Mouse (Mus musculus) midbrain, embryonic 11.5 days (tissue): Measurements from ENCODE around the gene Fdxr. TPM values are rescaled to one million over a fixed set of nuclear protein-coding genes. Genes with fewer than 3 reads are reported as not detected.
A peak's percentile ranks its signal among the peaks of the same experiment; 100 is the strongest.

Source experiments
- ATAC-seq: fragments of 200-750 bp; cut with Nextera tagmentation; 2 replicates; pipeline ENCODE4 v1.8.0; 2017; ENCODE audit warnings: moderate TSS enrichment, moderate library complexity; ENCODE audit not compliant: low FRiP score
- DNase-seq: peaks from one replicate; pipeline ENCODE4 v3.0.0; 2015; ENCODE audit warnings: low spot score; ENCODE audit errors: missing footprints
- H3K27ac ChIP-seq: fragments of 300-500 bp; sonication (generic); 2 replicates; pipeline ENCODE4 v1.5.1; 2014; ENCODE audit warnings: low read depth, low read length
- H3K27me3 ChIP-seq: fragments of 300-500 bp; sonication (generic); 2 replicates; pipeline ENCODE4 v1.6.1; 2014; ENCODE audit warnings: mild to moderate bottlenecking, low read length, moderate library complexity, mixed read lengths; ENCODE audit not compliant: control insufficient read depth, insufficient read depth
- H3K36me3 ChIP-seq: fragments of 300-500 bp; sonication (generic); 2 replicates; pipeline ENCODE4 v1.6.1; 2014; ENCODE audit warnings: mild to moderate bottlenecking, low read length, moderate library complexity, mixed read lengths; ENCODE audit not compliant: control insufficient read depth, insufficient read depth
- H3K4me1 ChIP-seq: fragments of 300-500 bp; sonication (generic); 2 replicates; pipeline ENCODE4 v1.6.1; 2014; ENCODE audit warnings: low read length; ENCODE audit not compliant: control insufficient read depth, insufficient read depth
- H3K4me2 ChIP-seq: fragments of 300-500 bp; sonication (generic); 2 replicates; pipeline ENCODE4 v1.6.1; 2014; ENCODE audit warnings: mild to moderate bottlenecking, moderate library complexity
- H3K4me3 ChIP-seq: fragments of 300-500 bp; sonication (generic); 2 replicates; pipeline ENCODE4 v1.5.1; 2014; ENCODE audit warnings: low read depth, low read length
- H3K9ac ChIP-seq: fragments of 300-500 bp; sonication (generic); 2 replicates; pipeline ENCODE4 v1.6.1; 2014; ENCODE audit warnings: low read length
- H3K9me3 ChIP-seq: fragments of 300-500 bp; sonication (generic); 2 replicates; pipeline ENCODE4 v1.6.1; 2016; ENCODE audit warnings: low read length; ENCODE audit not compliant: control insufficient read depth
- WGBS: fragments of 180-500 bp; shearing (Covaris S2); extraction: QIAGEN DNeasy Blood & Tissue Kit; methylation state at CpG from one replicate; pipeline ENCODE4 v1.1.7; 2014; 5-methylcytosine and 5-hydroxymethylcytosine counted together
- polyA plus RNA-seq: library from polyadenylated mRNA; unstranded; fragments of >200 nt; fragmentation: Nextera tagmentation; extraction: Ambion mirVana; gene quantifications from 2 replicates; pipeline ENCODE4 v1.2.1, GENCODE M21; 2014

Fdxr gene
- polyA plus RNA-seq, 1 experiment from 2014 or later, result 12.7 TPM

DNA sequence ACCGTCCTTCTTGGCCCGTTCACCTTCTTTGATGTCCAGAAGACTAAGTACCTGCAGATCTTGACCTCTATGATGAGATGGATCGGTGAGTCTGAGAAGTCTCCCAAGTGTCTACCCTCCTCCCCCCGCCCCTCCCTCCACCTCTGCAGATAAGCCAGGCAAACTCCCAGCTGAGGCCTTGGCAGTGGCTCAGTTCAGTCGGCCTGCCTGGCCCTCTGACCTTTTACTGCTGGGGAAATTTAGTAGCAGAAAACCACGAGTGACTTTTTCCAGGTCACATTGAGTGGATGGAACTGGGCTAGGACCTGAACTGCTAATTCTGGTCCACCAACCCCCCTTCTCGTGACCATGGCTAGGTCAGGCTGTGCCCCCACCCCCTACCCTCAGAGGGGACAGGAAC lies 48.4 kb downstream of the Fdxr start:
- 64% methylated on average over 7 of the region's 7 CpGs for WGBS
- no peaks in the 10 kb centered on the region for H3K36me3 ChIP-seq
- H3K4me2 ChIP-seq, result no peak overlapping the region
- no peak overlapping the region for H3K27ac ChIP-seq
- H3K27me3 ChIP-seq, result no peaks in the 10 kb centered on the region
- no peak overlapping the region for H3K9ac ChIP-seq
- no peak for ATAC-seq
- no peak overlapping the region for H3K4me3 ChIP-seq
- H3K9me3 ChIP-seq, result no peaks in the 10 kb centered on the region
- no peak for DNase-seq
- peaks cover 37% of the 10 kb centered on the region for H3K4me1 ChIP-seq

DNA sequence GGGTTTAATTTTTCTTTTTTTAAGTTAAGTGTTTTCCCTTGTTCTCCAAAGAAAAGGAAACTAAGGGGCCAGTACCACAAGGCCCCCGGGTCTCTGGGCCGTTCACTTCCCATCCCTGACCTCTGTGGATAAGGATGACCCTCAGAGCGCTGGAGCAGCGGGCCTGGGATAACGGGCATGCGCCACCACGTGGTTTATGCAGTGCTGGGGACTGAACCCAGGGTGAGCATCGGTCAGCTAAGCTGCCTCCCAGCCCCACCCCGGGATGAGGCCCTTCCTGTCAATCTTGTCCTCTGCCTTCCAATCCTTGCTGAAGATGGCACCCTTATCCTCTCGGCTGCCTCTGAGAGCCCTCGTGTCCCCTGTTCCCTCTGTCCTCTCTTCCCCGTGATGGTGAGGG lies 49.2 kb downstream of the Fdxr start:
- H3K4me1 ChIP-seq, result peaks cover 30% of the 10 kb centered on the region
- H3K4me3 ChIP-seq, result no peak overlapping the region
- DNase-seq, result no peak
- H3K4me2 ChIP-seq, result no peak overlapping the region
- H3K9ac ChIP-seq, result no peak overlapping the region
- H3K9me3 ChIP-seq, result no peaks in the 10 kb centered on the region
- H3K27me3 ChIP-seq, result no peaks in the 10 kb centered on the region
- no peaks in the 10 kb centered on the region for H3K36me3 ChIP-seq
- H3K27ac ChIP-seq, result no peak overlapping the region
- ATAC-seq, result peak; percentile 30; the same call in 1 of the 2 replicates
- WGBS, result 12% methylated on average over 12 of the region's 12 CpGs

DNA sequence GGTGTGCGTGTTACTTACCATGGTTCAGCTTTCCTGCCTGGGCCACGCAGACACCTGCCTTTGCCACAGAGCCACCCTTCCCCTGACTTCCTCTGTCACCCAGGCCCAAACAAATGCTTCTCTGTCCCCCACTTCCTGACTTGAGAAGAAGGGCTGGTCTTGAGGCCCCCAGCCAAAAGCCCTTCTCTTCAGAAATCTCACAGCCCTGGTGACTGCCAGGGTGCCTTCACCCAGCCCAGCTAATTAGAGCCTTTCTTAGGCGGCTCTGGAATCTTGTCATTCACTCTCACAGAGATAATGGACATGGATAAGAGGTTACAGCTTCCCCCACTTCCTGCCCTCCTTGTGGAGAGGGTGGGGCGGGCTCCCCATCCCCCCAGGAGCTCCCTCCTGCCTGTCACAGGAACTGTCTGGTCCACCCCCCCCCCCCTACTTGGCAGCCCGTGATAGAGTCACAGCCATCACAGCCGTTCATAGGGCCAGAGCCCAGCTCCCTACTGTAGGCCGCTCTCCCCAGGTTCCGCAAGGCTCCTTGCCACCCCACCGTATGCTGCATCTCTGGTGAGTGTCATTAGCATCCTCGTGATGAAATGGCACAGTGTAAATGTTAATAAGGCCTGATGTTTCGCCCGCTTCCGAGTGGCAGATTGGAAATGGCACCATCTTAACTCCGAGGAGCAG lies 49.9 kb downstream of the Fdxr start:
- Histone ChIP-seq H3K9ac (no peak overlapping the region), H3K4me3 (no peak overlapping the region), H3K4me1 (peaks cover 29% of the 10 kb centered on the region), H3K9me3 (no peaks in the 10 kb centered on the region), H3K4me2 (no peak overlapping the region), H3K27me3 (no peaks in the 10 kb centered on the region), H3K36me3 (no peaks in the 10 kb centered on the region), H3K27ac (no peak overlapping the region)
- ATAC-seq (peak; percentile 50; the same call in 1 of the 2 replicates), DNase-seq (no peak)
- 41% methylated on average over 14 of the region's 14 CpGs for WGBS

DNA sequence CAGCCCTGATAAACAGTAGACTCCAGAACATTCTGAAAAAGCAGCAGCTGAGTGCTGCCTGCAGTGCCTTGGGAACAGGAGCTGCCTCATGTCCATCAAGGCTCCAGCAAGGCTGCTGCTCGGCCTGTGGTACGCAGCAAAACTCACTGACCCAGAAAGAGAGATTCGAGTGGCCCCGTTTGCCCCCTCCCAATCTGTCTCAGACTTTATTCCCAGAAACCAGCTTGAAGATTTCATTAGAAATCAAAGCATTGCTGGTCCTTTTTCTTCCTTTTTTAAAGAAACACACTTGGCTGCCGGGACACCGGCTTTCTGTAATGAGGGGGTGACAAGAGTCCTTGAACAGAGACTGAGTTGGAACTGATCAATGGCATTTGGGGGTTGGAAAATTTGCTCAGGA lies 51.5 kb downstream of the Fdxr start:
- Histone ChIP-seq H3K27ac (no peak overlapping the region), H3K4me1 (peaks cover 24% of the 10 kb centered on the region), H3K9ac (no peak overlapping the region), H3K4me2 (no peak overlapping the region), H3K27me3 (no peaks in the 10 kb centered on the region), H3K9me3 (no peaks in the 10 kb centered on the region), H3K4me3 (no peak overlapping the region), H3K36me3 (no peaks in the 10 kb centered on the region)
- no peak for DNase-seq
- WGBS, result 57% methylated on average over 6 of the region's 6 CpGs
- no peak for ATAC-seq

DNA sequence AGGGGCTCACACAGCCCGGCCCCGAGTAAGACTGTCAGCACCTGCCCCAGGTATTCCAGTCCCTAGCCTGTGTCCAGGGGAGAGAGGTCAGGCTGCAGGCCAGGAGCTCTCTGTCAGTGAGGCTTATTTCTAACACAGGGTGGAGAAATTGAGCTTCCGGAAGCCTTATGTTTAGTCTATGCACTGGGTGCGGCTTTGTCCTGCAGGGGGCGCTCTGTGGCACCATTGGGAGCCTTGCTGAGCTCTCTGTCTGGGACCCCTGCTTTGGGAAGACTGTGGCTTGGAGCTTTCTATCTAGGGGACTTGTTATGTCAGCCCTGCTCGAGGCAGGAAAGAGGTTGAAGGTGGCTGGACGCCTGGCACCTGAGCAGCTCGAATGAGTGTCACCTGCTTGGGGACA lies 52.0 kb downstream of the Fdxr start:
- no peaks in the 10 kb centered on the region for H3K27me3 ChIP-seq
- H3K4me3 ChIP-seq, result no peak overlapping the region
- no peak overlapping the region for H3K27ac ChIP-seq
- H3K36me3 ChIP-seq, result no peaks in the 10 kb centered on the region
- 34% methylated on average over 8 of the region's 8 CpGs for WGBS
- H3K9me3 ChIP-seq, result no peaks in the 10 kb centered on the region
- H3K4me2 ChIP-seq, result no peak overlapping the region
- ATAC-seq (peak; percentile 25; the same call in 1 of the 2 replicates), DNase-seq (peak; percentile 96)
- peaks cover 24% of the 10 kb centered on the region for H3K4me1 ChIP-seq
- no peak overlapping the region for H3K9ac ChIP-seq

DNA sequence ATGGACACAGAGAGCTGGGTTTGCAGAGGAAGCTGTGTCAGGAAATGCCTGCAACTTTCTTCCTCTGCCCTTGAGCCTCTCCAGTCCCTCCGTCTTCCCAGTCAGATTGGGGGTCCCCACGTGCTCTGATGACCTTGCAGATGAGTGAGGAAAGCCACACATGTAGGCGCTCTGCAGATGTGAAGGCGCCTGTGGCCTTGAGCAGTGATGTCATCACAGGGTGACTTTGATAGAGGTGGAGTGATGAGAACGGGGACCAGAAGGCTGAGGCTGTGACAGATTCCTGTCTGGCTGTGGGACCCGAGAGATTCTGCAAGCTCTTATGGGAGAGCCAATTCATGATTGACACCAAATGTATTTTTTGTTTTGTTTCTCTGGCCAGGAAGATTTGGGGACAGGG lies 53.0 kb downstream of the Fdxr start:
- H3K9ac ChIP-seq, result no peak overlapping the region
- 85% methylated on average over 6 of the region's 6 CpGs for WGBS
- H3K4me3 ChIP-seq, result no peak overlapping the region
- no peaks in the 10 kb centered on the region for H3K9me3 ChIP-seq
- H3K4me1 ChIP-seq, result peaks cover 24% of the 10 kb centered on the region
- H3K4me2 ChIP-seq, result no peak overlapping the region
- no peaks in the 10 kb centered on the region for H3K36me3 ChIP-seq
- ATAC-seq, result no peak
- DNase-seq, result no peak
- H3K27me3 ChIP-seq, result no peaks in the 10 kb centered on the region
- H3K27ac ChIP-seq, result no peak overlapping the region

DNA sequence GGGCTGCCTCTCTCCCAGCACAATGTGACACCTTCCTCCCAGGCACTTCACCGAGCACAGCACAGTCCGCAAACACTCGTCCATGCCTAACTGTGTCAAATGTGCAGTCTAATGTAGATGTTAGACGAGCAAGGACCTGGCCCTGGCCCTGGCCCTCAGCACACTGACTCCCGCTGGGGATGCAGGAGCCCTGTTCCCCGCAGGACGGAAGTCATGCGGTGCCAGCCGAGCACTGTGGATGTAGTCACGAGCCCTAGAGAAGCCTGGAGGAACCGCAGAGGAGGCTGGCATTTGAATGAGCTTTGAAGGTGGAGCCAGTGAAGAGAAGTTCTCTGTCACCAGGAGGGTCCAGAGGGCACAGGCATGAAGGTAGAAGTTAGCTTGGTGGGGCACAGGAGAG lies 53.4 kb downstream of the Fdxr start:
- H3K4me3 ChIP-seq, result no peak overlapping the region
- no peaks in the 10 kb centered on the region for H3K36me3 ChIP-seq
- no peak for DNase-seq
- peaks cover 24% of the 10 kb centered on the region for H3K4me1 ChIP-seq
- no peaks in the 10 kb centered on the region for H3K9me3 ChIP-seq
- ATAC-seq, result no peak
- 71% methylated on average over 11 of the region's 11 CpGs for WGBS
- H3K27ac ChIP-seq, result no peak overlapping the region
- H3K4me2 ChIP-seq, result no peak overlapping the region
- H3K27me3 ChIP-seq, result no peaks in the 10 kb centered on the region
- no peak overlapping the region for H3K9ac ChIP-seq

DNA sequence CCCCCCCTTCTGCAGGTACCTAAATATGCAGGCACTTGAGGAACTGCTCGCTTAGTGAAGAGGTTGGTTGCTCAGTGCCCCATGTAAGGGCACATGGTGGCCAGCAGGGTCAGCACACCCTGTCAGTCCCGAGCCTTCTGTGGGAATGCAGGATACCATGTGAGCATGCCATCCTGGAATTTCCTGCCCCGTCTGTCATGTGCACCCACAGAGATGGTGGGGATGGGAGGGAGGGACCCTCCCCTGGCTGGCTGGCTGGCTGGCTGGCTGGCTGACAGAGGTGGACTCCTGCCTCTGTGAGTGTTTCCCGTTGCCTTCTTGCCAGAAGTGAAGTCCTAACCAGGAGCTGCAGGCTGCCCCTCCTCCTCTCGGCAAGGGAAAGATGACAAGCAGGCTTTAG lies 54.3 kb downstream of the Fdxr start:
- no peaks in the 10 kb centered on the region for H3K27me3 ChIP-seq
- DNase-seq (no peak), ATAC-seq (no peak)
- H3K9me3 ChIP-seq, result no peaks in the 10 kb centered on the region
- H3K27ac ChIP-seq, result no peak overlapping the region
- H3K36me3 ChIP-seq, result no peaks in the 10 kb centered on the region
- peaks cover 15% of the 10 kb centered on the region for H3K4me1 ChIP-seq
- H3K9ac ChIP-seq, result no peak overlapping the region
- H3K4me2 ChIP-seq, result no peak overlapping the region
- 50% methylated on average over 5 of the region's 5 CpGs for WGBS
- H3K4me3 ChIP-seq, result no peak overlapping the region

DNA sequence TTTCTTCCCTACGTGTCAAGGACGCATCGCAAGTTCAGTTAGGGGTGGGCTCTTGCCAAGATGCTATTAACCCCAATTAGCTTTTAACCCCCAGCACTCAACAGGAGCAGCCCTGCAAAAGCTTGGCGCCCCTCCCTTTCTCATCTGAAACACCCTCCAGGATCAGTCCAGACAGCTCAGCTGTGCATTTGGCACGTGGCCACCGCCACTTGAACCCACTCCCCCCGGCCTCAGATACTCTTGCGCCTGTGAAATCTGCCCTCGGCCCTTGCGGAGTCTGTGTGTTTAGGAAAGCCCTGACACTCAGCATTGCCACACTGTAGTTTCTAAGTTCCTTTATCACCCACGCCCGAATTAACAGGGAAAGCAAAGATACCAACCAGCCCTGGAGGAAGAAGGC lies 54.8 kb downstream of the Fdxr start:
- Histone ChIP-seq H3K27me3 (no peaks in the 10 kb centered on the region), H3K4me2 (no peak overlapping the region), H3K4me3 (no peak overlapping the region), H3K27ac (no peak overlapping the region), H3K36me3 (no peaks in the 10 kb centered on the region), H3K9ac (no peak overlapping the region), H3K4me1 (peaks cover 10% of the 10 kb centered on the region), H3K9me3 (no peaks in the 10 kb centered on the region)
- ATAC-seq (no peak), DNase-seq (no peak)
- 79% methylated on average over 12 of the region's 12 CpGs for WGBS
